Mouse (Mus musculus): ENCODE results near the gene Cd59b.

DNA sequence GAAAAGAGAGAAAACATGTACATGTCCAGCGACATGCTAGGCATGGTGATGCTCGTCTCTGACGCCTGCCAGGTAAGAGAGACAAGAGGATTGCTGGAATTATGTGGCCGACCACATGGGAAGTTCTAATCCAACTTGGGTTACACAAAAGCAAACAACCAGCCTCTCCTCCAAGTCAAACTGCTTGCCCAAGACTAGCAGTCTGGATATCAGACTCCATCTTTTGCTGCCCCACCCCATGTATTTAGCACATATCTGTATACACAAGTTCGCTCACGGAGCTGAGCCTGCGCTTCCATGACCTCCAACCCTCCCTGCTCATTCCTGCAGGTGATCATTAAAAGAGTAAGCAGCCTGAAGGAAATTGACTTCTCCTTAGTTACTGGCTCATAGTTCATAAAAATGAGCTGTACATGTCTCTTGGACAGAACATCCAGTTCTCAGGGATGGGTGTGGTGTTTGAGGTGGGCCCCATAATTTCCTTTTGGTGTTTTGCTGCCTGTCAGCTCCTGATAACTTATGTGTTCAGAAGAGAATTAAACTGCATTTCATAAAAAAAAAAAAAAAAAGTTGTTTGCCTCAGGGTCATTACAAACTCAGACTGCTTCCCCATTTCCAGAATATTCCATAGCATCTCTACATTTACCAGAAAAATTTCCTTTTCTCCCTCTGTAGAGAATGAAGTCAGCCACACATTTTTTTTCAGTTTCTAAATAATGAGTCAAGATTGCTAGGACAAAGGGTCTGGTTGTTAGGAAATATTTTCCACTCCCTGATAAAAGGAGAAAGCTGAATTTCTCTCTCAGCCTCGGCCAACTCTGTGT, 52.2 kb downstream of the Cd59b start:
- TF ChIP-seq POLR2A (IDR thresholded peaks at IDR 0.05; ENCODE audit: borderline replicate concordance, control insufficient read depth, low read depth, low read length) (no peak), CTCF (IDR thresholded peaks at IDR 0.05; ENCODE audit: control insufficient read depth, insufficient read depth, low read length) (no peak)
